Mouse (Mus musculus): ENCODE measurements at regions not wholly inside any gene's neighbourhood (a gene's known extent, or its start where the extent isn't known, plus 50 kb on each side); places are given as distances from the start of the nearest gene placed in this dataset.

- DNase-seq (ENCODE audit: low spot score in 2 of 2), result no peak
These were observed 414.3 kb upstream of the Ubash3b start for GRCm38 (mm10) chr9:41575826-41576225.

- DNase-seq (ENCODE audit: low spot score in 2 of 2), result no peak
These were observed 408.8 kb upstream of the Ubash3b start for GRCm38 (mm10) chr9:41570262-41570661.

DNA sequence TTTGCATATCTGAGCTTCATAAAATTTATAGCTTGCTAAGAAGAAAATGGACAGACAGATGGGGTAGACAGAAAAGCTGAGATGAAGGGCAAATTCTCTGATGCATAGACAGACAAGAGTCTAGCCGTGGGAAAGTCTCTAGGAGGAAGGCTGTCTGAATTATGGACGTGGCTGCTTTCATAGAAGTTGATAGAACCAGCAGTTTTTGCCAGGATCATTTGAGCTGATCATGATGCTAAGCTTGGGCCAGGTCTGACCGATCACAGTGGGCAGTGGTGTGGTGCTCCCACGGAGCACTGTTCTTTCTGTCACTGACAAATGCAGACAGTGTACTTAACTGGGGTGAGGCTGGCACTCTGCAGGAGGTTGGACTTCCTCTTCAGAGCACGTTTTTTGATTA lies 405.0 kb upstream of the Ubash3b start:
- DNase-seq (ENCODE audit: low spot score in 2 of 2), result no peak

DNA sequence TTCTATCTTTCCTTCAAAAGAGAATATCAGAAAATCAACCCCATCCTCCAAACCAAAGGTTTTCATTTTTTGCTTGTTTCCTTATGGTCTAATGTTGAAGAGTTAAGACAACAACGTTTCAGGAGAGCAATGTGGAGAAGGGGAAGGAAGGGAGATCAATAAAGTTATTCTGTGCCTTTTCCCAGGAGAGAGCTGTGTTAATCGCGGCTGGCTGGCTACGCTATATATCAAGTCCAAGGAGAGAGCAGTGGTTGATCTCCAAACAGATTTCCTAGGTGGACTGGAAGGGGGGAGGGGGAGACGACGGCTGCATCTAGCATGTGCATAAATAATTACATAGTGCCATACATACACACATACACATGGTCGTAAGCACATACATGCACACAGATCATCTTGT lies 404.3 kb upstream of the Ubash3b start:
- no peak for DNase-seq (ENCODE audit: low spot score in 2 of 2)

- DNase-seq (ENCODE audit: low spot score in 2 of 2), result no peak
These were observed 401.9 kb upstream of the Ubash3b start for GRCm38 (mm10) chr9:41563376-41563775.

DNA sequence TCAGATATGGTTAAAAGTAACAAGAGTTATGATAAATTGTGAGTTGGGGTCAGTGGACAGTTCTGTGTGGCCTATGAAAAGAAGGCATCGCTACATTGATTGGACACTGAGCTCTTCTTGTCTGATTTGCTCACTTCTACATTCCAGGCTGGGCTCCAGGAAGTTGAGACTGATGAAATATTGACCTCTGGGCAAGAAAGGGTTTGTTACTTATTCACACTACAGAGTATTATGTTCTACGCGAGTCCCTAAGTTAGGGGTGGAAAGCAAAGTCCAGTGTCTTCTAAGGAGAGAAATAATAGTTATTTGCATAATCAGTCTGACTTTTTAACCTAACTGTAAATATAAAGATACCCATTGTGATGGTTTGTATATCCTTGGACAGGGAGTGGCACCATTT lies 397.0 kb upstream of the Ubash3b start:
- DNase-seq (ENCODE audit: low spot score in 2 of 2), result no peak

- DNase-seq (ENCODE audit: low spot score in 2 of 2), result no peak
These were observed 395.4 kb upstream of the Ubash3b start for GRCm38 (mm10) chr9:41556888-41557287.

- no peak for DNase-seq (ENCODE audit: low spot score in 2 of 2)
These were observed 384.3 kb upstream of the Ubash3b start for GRCm38 (mm10) chr9:41545776-41546175.

GRCm38 (mm10) chr9:41542511-41542910 lies 381.0 kb upstream of the Ubash3b start:
- no peak for DNase-seq (ENCODE audit: low spot score in 2 of 2)

DNA sequence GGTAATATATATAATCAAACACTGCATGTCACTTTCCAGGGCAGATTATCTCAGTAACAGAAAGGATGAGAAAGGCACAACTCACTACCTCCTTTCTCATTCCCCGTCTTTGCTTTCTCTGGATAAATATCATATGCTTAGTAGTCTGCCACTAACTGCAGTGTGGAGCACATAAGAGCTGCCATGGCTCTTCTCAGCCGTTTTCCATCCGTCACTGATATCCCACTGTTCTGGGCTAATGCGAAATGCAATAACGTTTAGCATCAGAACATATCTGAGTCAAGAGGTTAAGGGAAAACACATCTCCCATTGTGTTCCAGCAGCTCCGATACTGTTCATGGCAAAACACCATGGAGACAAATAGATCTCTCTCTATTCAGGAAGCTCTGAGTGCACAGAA lies 379.8 kb upstream of the Ubash3b start:
- DNase-seq (ENCODE audit: low spot score in 2 of 2), result no peak

DNA sequence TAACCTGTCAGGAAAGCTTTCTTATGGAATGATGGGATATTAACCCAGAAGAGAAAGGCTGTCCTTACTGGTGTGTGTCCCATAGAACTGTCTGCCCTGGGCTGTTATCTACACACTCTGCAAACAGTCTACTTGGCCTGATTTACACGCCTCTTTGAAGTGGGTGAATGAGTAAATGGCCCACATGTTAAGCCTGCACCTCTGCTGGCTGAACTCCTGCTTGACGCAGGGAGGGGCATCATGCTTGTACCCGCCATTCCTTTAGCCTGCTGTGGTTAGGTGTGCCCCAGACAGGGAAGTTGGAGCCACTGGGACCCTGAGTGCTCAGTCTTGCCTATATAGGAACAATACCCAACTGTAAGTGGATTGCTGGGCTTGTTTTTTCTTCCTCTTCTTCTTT lies 371.3 kb upstream of the Ubash3b start:
- no peak for DNase-seq (ENCODE audit: low spot score in 2 of 2)

- DNase-seq (ENCODE audit: low spot score in 2 of 2), result no peak
These were observed 370.8 kb upstream of the Ubash3b start for GRCm38 (mm10) chr9:41532290-41532689.

GRCm38 (mm10) chr9:41531596-41531995 lies 370.1 kb upstream of the Ubash3b start:
- no peak for DNase-seq (ENCODE audit: low spot score in 2 of 2)

DNA sequence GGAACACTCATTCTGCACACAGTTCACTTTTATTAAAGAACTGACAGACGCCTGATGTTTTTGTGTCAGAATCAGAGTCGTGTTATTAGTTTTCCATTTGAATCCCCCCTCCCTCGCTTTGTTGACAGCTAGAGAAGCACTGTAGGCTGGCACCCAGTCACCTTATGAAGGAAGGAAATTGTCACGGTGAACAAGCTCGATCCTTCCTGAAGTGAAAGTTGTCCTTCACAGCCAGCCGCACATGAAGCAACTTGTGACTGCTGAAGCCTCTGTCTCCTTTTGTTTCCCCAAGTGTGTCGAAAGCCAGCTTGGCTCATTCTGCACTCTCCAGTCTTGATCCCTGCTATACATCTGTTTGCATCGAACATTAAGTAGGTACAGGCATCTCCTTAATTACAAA lies 364.6 kb upstream of the Ubash3b start:
- no peak for DNase-seq (ENCODE audit: low spot score in 2 of 2)

DNA sequence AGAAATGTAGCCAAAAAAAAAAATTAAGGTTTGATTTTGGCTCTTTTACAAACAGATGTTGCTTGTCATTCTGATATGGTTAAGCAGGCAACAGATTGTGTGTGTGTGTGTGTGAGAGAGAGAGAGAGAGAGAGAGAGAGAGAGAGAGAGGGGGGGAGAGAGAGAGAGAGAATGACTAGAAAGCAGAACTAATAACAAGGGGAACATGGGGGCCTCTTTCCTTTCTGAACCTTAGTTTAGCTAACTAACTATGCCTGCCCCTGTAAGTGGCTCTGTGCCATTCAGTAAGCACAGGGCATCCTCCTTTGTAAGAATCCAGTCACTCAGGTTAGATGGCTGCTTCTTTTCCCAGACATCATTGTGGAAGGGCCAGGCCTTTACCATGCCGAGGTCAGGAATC lies 364.0 kb upstream of the Ubash3b start:
- no peak for DNase-seq (ENCODE audit: low spot score in 2 of 2)

GRCm38 (mm10) chr9:41524591-41524990 lies 363.1 kb upstream of the Ubash3b start:
- DNase-seq (ENCODE audit: low spot score in 2 of 2), result no peak

GRCm38 (mm10) chr9:41523969-41524368 lies 362.5 kb upstream of the Ubash3b start:
- DNase-seq (ENCODE audit: low spot score in 2 of 2), result no peak

DNA sequence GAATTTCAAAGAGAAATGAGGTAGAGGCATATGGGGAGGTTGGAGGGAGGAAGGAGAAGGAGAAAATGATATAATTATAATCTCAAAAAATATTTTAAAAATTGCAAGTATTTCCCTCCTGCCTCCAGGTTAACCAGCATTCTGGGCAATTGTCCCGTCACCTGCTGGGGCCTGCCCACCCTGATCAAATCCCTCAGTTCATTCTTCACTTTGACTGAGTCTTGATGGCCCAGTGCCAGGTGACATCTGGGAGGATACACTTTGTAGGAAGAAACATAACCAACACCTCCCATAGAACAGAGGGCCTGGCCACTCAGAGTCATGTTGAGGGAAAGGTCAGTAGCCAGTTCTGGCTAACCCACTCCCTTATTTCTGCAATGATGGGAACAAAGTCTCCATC lies 360.8 kb upstream of the Ubash3b start:
- DNase-seq (ENCODE audit: low spot score in 2 of 2), result no peak

GRCm38 (mm10) chr9:41517787-41518186 lies 356.3 kb upstream of the Ubash3b start:
- no peak for DNase-seq (ENCODE audit: low spot score in 2 of 2)

DNA sequence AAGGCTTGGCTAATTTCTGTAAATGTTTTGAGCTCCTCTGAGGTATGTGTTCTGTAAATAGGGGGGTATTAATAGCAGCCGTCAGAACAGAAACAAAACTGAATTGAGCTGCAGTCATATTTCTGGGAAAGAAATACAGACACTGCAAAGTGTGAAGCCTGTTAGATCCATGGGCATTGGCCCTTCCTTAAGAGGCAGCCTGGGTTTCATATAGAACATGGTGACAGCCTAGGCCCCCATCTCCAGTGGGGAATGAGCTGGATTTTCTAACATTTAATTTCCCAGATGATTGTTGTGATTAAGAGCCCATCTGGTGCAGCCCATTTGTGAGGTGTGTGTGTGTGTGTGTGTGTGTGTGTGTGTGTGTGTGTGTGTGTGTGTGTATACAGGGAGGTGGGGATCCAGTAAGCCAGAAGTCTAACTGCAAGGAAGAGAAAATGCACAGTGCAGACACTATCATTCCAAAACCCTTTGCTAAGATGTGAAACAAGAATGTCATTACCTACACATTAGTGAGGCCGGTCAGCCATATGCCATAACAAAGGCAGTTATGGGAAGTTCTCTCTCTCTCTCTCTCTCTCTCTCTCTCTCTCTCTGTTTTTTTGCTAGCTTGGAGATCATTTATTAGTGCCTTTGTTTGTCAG lies 355.7 kb upstream of the Ubash3b start:
- DNase-seq (ENCODE audit: low spot score in 2 of 2), result no peak

DNA sequence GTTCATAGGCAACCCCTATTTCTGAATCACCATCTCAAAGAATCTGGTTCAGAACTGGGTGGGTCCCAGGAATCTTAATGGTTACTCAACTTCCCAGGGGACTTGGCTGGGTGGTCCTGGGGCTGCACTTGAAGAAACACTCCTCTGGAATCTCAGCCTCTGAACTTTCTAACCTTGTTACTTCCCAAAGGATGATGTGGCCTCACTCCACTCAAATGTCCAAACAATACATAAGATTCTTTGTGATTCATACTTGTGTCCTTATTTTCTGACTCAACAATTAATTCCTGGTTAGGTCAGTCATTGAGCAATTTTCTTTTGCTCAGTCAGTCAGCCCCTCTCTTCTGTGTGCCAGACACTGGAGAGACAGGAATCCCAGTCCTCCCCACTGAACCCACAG lies 353.7 kb upstream of the Ubash3b start:
- no peak for DNase-seq (ENCODE audit: low spot score in 2 of 2)

- DNase-seq (ENCODE audit: low spot score in 2 of 2), result no peak
These were observed 352.2 kb upstream of the Ubash3b start for GRCm38 (mm10) chr9:41513701-41514100.

DNA sequence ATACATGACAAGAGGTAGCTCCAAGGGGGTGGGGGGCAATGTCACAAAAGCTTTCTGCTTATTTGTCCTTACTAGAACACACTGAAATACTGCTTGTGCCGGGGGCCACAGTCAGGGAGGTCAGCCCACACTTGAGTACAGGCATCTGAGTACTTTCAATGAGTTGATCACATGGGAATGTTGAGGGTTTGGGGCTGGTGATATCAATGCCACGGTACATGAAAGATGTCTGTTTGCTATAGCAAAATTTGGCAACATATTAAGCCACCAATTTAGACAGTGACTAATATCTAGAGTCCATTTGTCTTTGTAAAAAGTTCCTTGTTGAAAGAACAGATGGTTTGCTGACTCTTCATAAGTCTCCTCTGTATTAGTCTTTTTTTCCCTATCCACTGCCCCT lies 348.1 kb upstream of the Ubash3b start:
- DNase-seq (ENCODE audit: low spot score in 2 of 2), result no peak

- no peak for DNase-seq (ENCODE audit: low spot score in 2 of 2)
These were observed 347.2 kb upstream of the Ubash3b start for GRCm38 (mm10) chr9:41508746-41509145.
